Mouse (Mus musculus) CH12.LX (cell line): ENCODE measurements around the gene Rims1.

Source experiments
- EP300 ChIP-seq: IDR thresholded peaks from 2 replicates; pipeline ENCODE4 v1.6.1; 2011; ENCODE audit warnings: low read length, improper control_type of control experiment
- NRF1 ChIP-seq: IDR thresholded peaks from 2 replicates; pipeline ENCODE4 v1.6.1; 2014; ENCODE audit warnings: low read depth, mild to moderate bottlenecking, inconsistent platforms, low read length, improper control_type of control experiment, moderate library complexity
- SMC3 ChIP-seq: IDR thresholded peaks from 2 replicates; pipeline ENCODE4 v1.6.1; 2011; ENCODE audit warnings: low read depth, low read length, improper control_type of control experiment
- ZKSCAN1 ChIP-seq: IDR thresholded peaks from 2 replicates; pipeline ENCODE4 v1.6.1; 2012; ENCODE audit warnings: low read depth, inconsistent platforms, low read length, improper control_type of control experiment, borderline replicate concordance

- TF ChIP-seq EP300 (no peak), NRF1 (no peak), SMC3 (0 out of 2 replicates have a peak, but pooled peaks have one; percentile 2), ZKSCAN1 (no peak)
Observed at GRCm38 (mm10) chr1:22386361-22386760, 419.4 kb downstream of the Rims1 start.
